Mouse (Mus musculus) adrenal gland, postnatal 36 days (tissue): Measurements from ENCODE around the gene Olfr373. TPM values are rescaled to one million over a fixed set of nuclear protein-coding genes. Genes with fewer than 3 reads are reported as not detected.

ENCODE experiments used
- DNase-seq, 2 experiments: peaks; one replicate each; pipeline ENCODE4 v3.0.0; 2021; ENCODE audit warnings: mixed read lengths in 1 of 2
- total RNA-seq, 2 experiments: library from RNA; stranded (reverse); gene quantifications; 2 replicates each; pipeline ENCODE4 v1.2.3; 2021

Olfr373 gene
- total RNA-seq, 2 experiments from 2014 or later: not detected

- DNase-seq: peak in 1 of 2 experiments; percentile 18
These were observed 50.5 kb downstream of the Olfr373 start for GRCm38 (mm10) chr8:72133507-72133906.

GRCm38 (mm10) chr8:72134756-72135445, 51.9 kb downstream of the Olfr373 start, which contains the start of gene Tpm4:
TSS of gene Tpm4 (plus strand) at chr8:72134975.
- DNase-seq: peak; percentile 84 to 88

GRCm38 (mm10) chr8:72135446-72136301, 52.7 kb downstream of the Olfr373 start:
- DNase-seq: peak; percentile 36 to 66

- DNase-seq: peak; percentile 51 to 69
These were observed 53.5 kb downstream of the Olfr373 start for GRCm38 (mm10) chr8:72136302-72136978.

- no peak for DNase-seq
These were observed 54.5 kb downstream of the Olfr373 start for GRCm38 (mm10) chr8:72137431-72137830.

- DNase-seq: no peak
These were observed 55.5 kb downstream of the Olfr373 start for GRCm38 (mm10) chr8:72138456-72138855.

GRCm38 (mm10) chr8:72143256-72143824, 60.4 kb downstream of the Olfr373 start:
- no peak for DNase-seq

- DNase-seq: no peak
These were observed 61.5 kb downstream of the Olfr373 start for GRCm38 (mm10) chr8:72144345-72144975.

GRCm38 (mm10) chr8:72145511-72145910, 62.5 kb downstream of the Olfr373 start:
- peak in 1 of 2 experiments; percentile 48 for DNase-seq

GRCm38 (mm10) chr8:72146056-72146455, 63.1 kb downstream of the Olfr373 start:
- peak; percentile 52 to 64 for DNase-seq

- DNase-seq: no peak
These were observed 63.6 kb downstream of the Olfr373 start for GRCm38 (mm10) chr8:72146556-72146955.

GRCm38 (mm10) chr8:72147266-72147665, 64.3 kb downstream of the Olfr373 start:
- no peak for DNase-seq

GRCm38 (mm10) chr8:72149056-72149455, 66.1 kb downstream of the Olfr373 start:
- no peak for DNase-seq

GRCm38 (mm10) chr8:72151418-72152078, 68.6 kb downstream of the Olfr373 start:
- no peak for DNase-seq

Other genes starting within 250 kb of the Olfr373 start
- 1 to 10 TPM; 4.8 to 6.9 TPM for gene Zfp709, start 201.2 kb upstream of the Olfr373 start, total RNA-seq
- gene Zfp882, start 174.6 kb upstream of the Olfr373 start, total RNA-seq: 1 to 10 TPM; 5.7 to 6.5 TPM
- gene Zfp617, start 174.5 kb upstream of the Olfr373 start, total RNA-seq: 10 to 100 TPM; 31.8 to 35.7 TPM
- gene Zfp961, start 132.1 kb upstream of the Olfr373 start, total RNA-seq: 10 to 100 TPM; 16.0 to 23.1 TPM
- gene Cyp4f18, start 73.6 kb upstream of the Olfr373 start, total RNA-seq: 1 to 10 TPM; 4.8 to 6.0 TPM
- not detected for gene Olfr372, start 42.0 kb upstream of the Olfr373 start, total RNA-seq
- not detected for gene Olfr374, start 23.9 kb downstream of the Olfr373 start, total RNA-seq
- gene Tpm4, start 51.8 kb downstream of the Olfr373 start, total RNA-seq: 100 to 1,000 TPM; 198 to 284 TPM
- 10 to 100 TPM; 56.8 to 67.0 TPM for gene Rab8a, start 78.0 kb downstream of the Olfr373 start, total RNA-seq
- not detected for gene Hsh2d, start 106.5 kb downstream of the Olfr373 start, total RNA-seq
- gene Cib3, start 129.7 kb downstream of the Olfr373 start, total RNA-seq: under 1 TPM in 1 of 2 experiments, not detected in 1; 0.72 TPM
- gene Gm11034, start 130.5 kb downstream of the Olfr373 start, total RNA-seq: not detected
- 10 to 100 TPM; 46.9 to 61.4 TPM for gene Fam32a, start 136.6 kb downstream of the Olfr373 start, total RNA-seq
- gene Ap1m1, start 156.8 kb downstream of the Olfr373 start, total RNA-seq: 10 to 100 TPM; 59.4 to 61.3 TPM
- 10 to 100 TPM in 1 of 2 experiments, 1 to 10 TPM in 1; 5.8 to 20.3 TPM for gene Gm10282, start 222.1 kb downstream of the Olfr373 start, total RNA-seq
- gene Klf2, start 235.9 kb downstream of the Olfr373 start, total RNA-seq: 10 to 100 TPM; 45.2 to 67.5 TPM